Mouse (Mus musculus): ENCODE results near the gene 4930412O13Rik. TPM values are rescaled to one million over a fixed set of nuclear protein-coding genes. Genes with fewer than 3 reads are reported as not detected.

4930412O13Rik gene
- total and polyA plus RNA-seq, 3 experiments = not detected

DNA sequence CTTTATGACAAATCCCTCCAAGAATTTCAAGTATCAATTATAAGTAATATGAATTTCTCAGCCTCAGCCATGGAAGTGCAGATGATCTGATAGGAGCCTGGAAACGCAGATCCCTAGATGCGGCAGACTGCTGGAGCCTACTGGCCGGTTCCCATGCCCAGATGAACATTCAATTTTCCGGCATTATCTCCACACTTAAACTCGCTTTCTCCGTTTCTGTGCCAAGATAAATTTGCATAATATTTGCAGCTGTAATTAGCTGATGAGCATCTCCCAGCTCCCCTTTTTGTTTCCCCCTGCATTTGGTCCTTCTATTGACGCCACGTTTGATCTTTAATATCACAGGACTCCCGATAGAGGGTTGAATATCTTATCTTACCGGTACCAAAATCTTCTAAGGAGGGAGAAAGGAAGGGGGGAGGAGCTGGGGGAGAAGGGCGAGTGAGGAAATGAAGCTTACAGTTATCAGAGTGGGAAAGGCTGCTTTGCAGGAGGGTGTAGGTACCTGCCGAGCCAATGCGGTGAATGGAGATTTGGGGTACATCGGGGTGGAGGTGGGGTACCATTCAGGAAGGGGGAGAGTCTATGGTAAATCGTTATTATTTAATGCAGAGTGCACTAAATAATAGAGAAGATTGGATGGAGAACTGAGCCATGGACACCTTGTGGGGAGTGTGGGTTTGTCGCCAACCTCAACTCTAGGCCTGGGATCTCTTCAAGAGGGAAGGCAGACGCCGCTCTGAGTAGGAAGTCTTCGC lies 14.0 kb downstream of the 4930412O13Rik start:
- H3K9ac ChIP-seq (ENCODE audit: insufficient read depth, low read depth) = no peak overlapping the region
- no peak overlapping the region for H3K27ac ChIP-seq (ENCODE audit: insufficient read depth, low read depth)
- H3K36me3 ChIP-seq (replicated peaks in 1 of 2; ENCODE audit: control insufficient read depth in 1 of 2, insufficient read depth in 1 of 2, low read length in 1 of 2) = no peaks in the 10 kb centered on the region
- no peaks in the 10 kb centered on the region for H3K27me3 ChIP-seq (replicated peaks)
- peaks cover 3 to 9% of the 10 kb centered on the region in 2 experiments; a peak in 2 of 4 replicates for H3K4me1 ChIP-seq (ENCODE audit: control insufficient read depth in 1 of 2, insufficient read depth in 2 of 2)
- H3K79me2 ChIP-seq (replicated peaks; ENCODE audit: control insufficient read depth, extremely low read depth, insufficient read depth, poor library complexity, severe bottlenecking) = no peaks in the 10 kb centered on the region
- peak overlapping the region; percentile 81 for H3K4me2 ChIP-seq (ENCODE audit: insufficient read depth, low read depth, poor library complexity, severe bottlenecking)
- dilution Hi-C loops (cut with MboI; ENCODE audit: extremely low pct_ligation_motif_present, extremely low pct_unique_long_range_greater_than_20kb, low sequenced_read_pairs) = no loop called here
- no peak for TF ChIP-seq USF1 (IDR thresholded peaks at IDR 0.05; ENCODE audit: low read depth, low read length)
- no peak for TF ChIP-seq POLR2A (IDR thresholded peaks at IDR 0.05; ENCODE audit: low read depth, low read length)
- TF ChIP-seq RCOR1 (conservative IDR thresholded peaks at IDR 0.05; ENCODE audit: low read depth, low read length) = no peak
- TF ChIP-seq NELFE (IDR thresholded peaks at IDR 0.05; ENCODE audit: low read depth, low read length) = no peak
- no peak for TF ChIP-seq ZC3H11A (IDR thresholded peaks at IDR 0.05; ENCODE audit: low read depth, low read length)
- TF ChIP-seq SIN3A (IDR thresholded peaks at IDR 0.05; ENCODE audit: low read length) = no peak
- TF ChIP-seq CTCF (conservative IDR thresholded peaks at IDR 0.05 in 1 of 2, IDR thresholded peaks at IDR 0.05 in 1 of 2; ENCODE audit: low read depth in 2 of 2, low read length in 2 of 2) = no peak
- no peak for TF ChIP-seq MXI1 (IDR thresholded peaks at IDR 0.05; ENCODE audit: low read depth, low read length)
- TF ChIP-seq EP300 (IDR thresholded peaks at IDR 0.05; ENCODE audit: low read length) = no peak
- TF ChIP-seq POLR2AphosphoS2 (IDR thresholded peaks at IDR 0.05; ENCODE audit: low read depth, low read length) = no peak
- no peak for TF ChIP-seq UBTF (IDR thresholded peaks at IDR 0.05; ENCODE audit: low read depth, low read length)
- TF ChIP-seq CHD1 (IDR thresholded peaks at IDR 0.05; ENCODE audit: low read depth, low read length) = no peak
- no peak for TF ChIP-seq USF2 (conservative IDR thresholded peaks at IDR 0.05; ENCODE audit: low read depth, low read length)
- no peak for TF ChIP-seq ZNF384 (IDR thresholded peaks at IDR 0.05; ENCODE audit: low read depth, low read length)
- TF ChIP-seq E2F4 (IDR thresholded peaks at IDR 0.05; ENCODE audit: insufficient replicate concordance, low read depth, low read length) = no peak
- no peak for TF ChIP-seq MAX (IDR thresholded peaks at IDR 0.05; ENCODE audit: low read length)
- TF ChIP-seq PAX5 (IDR thresholded peaks at IDR 0.05; ENCODE audit: low read length) = no peak
- no peak for TF ChIP-seq KAT2A (IDR thresholded peaks at IDR 0.05; ENCODE audit: insufficient replicate concordance, low read length)
- no peaks in the 10 kb centered on the region for H3K9me3 ChIP-seq (replicated peaks; ENCODE audit: low read length)
- in situ Hi-C loops (cut with MboI; ENCODE audit: low pct_ligation_motif_present, low pct_unique_long_range_greater_than_20kb, low sequenced_read_pairs) = loop anchor here (25.0 kb wide), 1 partner anchor 433 kb away; no protein-coding TSS in a partner anchor
- DNase-seq (ENCODE audit: extremely low read depth) = no peak
- H3K4me3 ChIP-seq (replicated peaks in 1 of 3; ENCODE audit: low read depth in 2 of 3, low read length in 2 of 3, poor library complexity in 1 of 3) = no peak overlapping the region

DNA sequence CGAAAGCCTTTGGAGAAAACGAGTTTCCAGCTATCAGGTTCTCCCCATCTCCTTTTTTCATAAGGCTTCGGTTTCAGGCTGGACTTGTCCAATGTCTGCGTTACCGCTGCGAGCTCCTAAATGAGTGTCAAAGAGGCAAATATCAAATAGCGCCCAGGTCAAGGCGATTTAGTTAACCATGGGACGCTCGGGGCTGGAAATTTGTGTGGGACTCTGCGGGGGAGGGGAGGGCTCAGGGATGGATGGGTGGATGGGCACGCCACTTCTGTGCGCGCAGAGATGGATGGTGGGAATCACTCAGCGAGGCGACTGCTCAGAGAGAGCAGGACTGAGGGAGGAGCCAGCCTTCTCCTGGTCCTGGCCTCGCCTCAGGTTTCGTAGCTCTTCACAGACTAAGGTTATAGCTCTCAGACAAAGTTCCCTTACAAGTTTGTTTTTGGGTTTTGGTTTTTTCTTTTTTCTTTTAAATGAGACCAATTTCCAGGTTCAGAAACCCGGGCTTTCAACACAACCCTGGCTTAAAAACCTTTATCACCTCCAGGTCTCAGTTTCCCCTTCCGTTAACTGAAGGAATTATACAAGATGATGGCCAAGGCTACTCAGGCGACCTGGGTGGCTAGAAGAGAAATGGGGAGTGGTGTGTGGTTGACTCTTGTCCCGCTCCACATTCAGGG lies 15.2 kb downstream of the 4930412O13Rik start:
- Histone ChIP-seq H3K27me3 (replicated peaks) (no peaks in the 10 kb centered on the region), H3K9ac (ENCODE audit: insufficient read depth, low read depth) (no peak overlapping the region), H3K4me2 (ENCODE audit: insufficient read depth, low read depth, poor library complexity, severe bottlenecking) (no peak overlapping the region)

More for the DNA sequence above, 15.2 kb downstream of the 4930412O13Rik start:
- no peaks in the 10 kb centered on the region for H3K36me3 ChIP-seq (replicated peaks in 1 of 2; ENCODE audit: control insufficient read depth in 1 of 2, insufficient read depth in 1 of 2, low read length in 1 of 2)
- in situ Hi-C loops (cut with MboI; ENCODE audit: low pct_ligation_motif_present, low pct_unique_long_range_greater_than_20kb, low sequenced_read_pairs) (loop anchor here (25.0 kb wide), 1 partner anchor 434 kb away; no protein-coding TSS in a partner anchor), dilution Hi-C loops (cut with MboI; ENCODE audit: extremely low pct_ligation_motif_present, extremely low pct_unique_long_range_greater_than_20kb, low sequenced_read_pairs) (no loop called here)
- H3K9me3 ChIP-seq (replicated peaks; ENCODE audit: low read length) = no peaks in the 10 kb centered on the region
- TF ChIP-seq ZKSCAN1 (IDR thresholded peaks at IDR 0.05; ENCODE audit: borderline replicate concordance, low read depth, low read length) (no peak), POLR2AphosphoS2 (IDR thresholded peaks at IDR 0.05; ENCODE audit: low read depth, low read length) (no peak), ZMIZ1 (IDR thresholded peaks at IDR 0.05; ENCODE audit: low read depth, low read length) (no peak)
- DNase-seq (ENCODE audit: extremely low read depth) = no peak
- H3K79me2 ChIP-seq (replicated peaks; ENCODE audit: control insufficient read depth, extremely low read depth, insufficient read depth, poor library complexity, severe bottlenecking) = no peaks in the 10 kb centered on the region
- peaks cover 3 to 5% of the 10 kb centered on the region in 2 experiments; a peak in 2 of 4 replicates for H3K4me1 ChIP-seq (ENCODE audit: control insufficient read depth in 1 of 2, insufficient read depth in 2 of 2)
- no peak overlapping the region for H3K27ac ChIP-seq (ENCODE audit: insufficient read depth, low read depth)
- no peak overlapping the region for H3K4me3 ChIP-seq (replicated peaks in 1 of 3; ENCODE audit: low read depth in 2 of 3, low read length in 2 of 3, poor library complexity in 1 of 3)
